Mouse (Mus musculus): ENCODE results near the gene Tecr.

DNA sequence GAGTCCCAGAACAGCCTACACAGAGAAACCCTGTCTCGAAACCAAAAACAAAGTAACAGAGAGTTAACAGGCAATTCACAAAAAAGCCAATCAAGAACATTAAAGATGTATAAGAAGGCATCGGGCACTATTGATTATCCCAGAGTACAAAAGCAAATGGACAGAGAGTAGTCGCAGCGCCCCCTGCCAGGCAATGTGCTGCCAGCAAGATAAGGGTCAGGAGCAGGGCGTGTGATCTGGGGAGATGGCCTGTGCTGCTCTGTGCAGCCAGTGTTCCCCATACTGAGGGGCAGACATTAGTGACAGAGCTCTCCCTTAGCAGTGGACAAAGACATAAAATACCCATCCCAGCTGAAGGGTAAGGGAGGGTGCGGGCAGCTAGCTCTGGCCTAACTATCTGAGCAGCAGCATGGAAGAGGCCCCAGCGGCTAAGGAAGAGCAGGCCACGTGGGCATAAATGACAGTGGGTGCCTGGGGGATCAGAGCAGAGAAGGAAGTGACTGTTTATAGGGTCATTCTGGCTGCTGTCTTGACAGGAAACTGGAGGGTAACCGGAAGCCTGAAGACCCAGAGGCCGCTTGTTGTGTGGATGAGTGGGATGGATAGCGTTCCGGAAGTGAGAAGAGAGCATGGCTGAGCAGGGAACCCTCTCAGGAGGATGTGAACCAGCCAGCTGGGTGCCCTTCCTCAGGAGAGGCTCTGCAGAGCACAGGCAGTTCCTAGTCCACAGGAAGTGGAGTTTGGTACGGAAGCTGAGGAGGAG is 48.9 kb upstream of the Tecr start:
- no peak for TF ChIP-seq CTCF (IDR thresholded peaks at IDR 0.05; ENCODE audit: extremely low read depth, insufficient read length, insufficient replicate concordance, low read depth, low read length)
- no peak for TF ChIP-seq POLR2A (IDR thresholded peaks at IDR 0.05; ENCODE audit: low read depth, low read length)

All from small intestine, adult 2 months (tissue).